Mouse (Mus musculus): ENCODE measurements around the gene Gm12789.
"Not testable (repeated sequence)": the region's sequence is repeated elsewhere in the genome, so short reads cannot be mapped to it uniquely, and the experiment has no call there.

Gene Gm12789

GRCm38 (mm10) chr4:101986326-101986725 is at the start of gene Gm12789:
Gene Gm12789, plus strand, starts transcription at chr4:101986626.
- DNase-seq (ENCODE audit: low read depth, low spot score) = not testable (repeated sequence)

- DNase-seq (ENCODE audit: low read depth, low spot score) = not testable (repeated sequence)
These were observed 46.3 kb upstream of the Gm12789 start, which contains the start of gene Gm12794 for GRCm38 (mm10) chr4:101940107-101940506. Gene Gm12794, plus strand, starts transcription at chr4:101940407.

- not testable (repeated sequence) for DNase-seq (ENCODE audit: low read depth, low spot score)
These were observed 5.5 kb upstream of the Gm12789 start, which contains the start of gene Gm12790 for GRCm38 (mm10) chr4:101980949-101981348. Gene Gm12790, minus strand, starts transcription at chr4:101981049.

GRCm38 (mm10) chr4:101985678-101986077 is 748 bp upstream of the Gm12789 start:
- DNase-seq (ENCODE audit: low read depth, low spot score) = no peak

GRCm38 (mm10) chr4:101997426-101997825 is 11.0 kb downstream of the Gm12789 start:
- no peak for DNase-seq (ENCODE audit: low read depth, low spot score)

- peak; percentile 79 for DNase-seq (ENCODE audit: low read depth, low spot score)
These were observed 12.0 kb downstream of the Gm12789 start for GRCm38 (mm10) chr4:101998267-101998922.

- no peak for DNase-seq (ENCODE audit: low read depth, low spot score)
These were observed 40.2 kb downstream of the Gm12789 start for GRCm38 (mm10) chr4:102026619-102027018.
